Mouse (Mus musculus): Measurements from ENCODE around the gene Fbxo5. TPM values are rescaled to one million over a fixed set of nuclear protein-coding genes. Genes with fewer than 3 reads are reported as not detected.

Fbxo5 gene
- 10 to 100 TPM; 10.4 to 13.3 TPM for total RNA-seq (2023)

DNA sequence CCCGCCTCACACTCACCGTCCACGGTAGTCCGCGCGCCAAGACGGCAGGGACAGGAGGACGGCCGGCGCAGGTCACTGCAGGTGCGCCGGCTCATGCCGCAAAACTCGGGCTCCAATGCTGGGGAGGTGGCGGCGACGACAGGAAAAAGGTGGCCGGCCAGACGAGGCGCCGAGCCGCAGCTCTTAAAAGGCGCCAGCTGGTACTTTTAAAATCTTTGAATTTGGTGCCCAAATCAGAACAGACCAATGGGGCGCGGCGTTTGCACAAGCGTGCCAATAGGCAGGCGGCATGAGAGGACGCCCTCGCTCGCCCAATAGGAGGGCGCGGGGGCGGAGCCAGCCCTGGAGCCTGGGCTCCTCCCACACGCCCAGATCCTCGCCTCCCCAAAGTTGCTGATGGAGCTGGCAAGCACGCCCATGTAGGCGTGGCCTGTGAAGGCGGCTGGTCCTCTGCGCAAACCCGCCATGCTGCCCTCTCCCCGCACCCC is at the start of gene Fbxo5:
TSS of gene Fbxo5 (minus strand) at position 358 of the 488 bp plus-strand sequence.

DNA sequence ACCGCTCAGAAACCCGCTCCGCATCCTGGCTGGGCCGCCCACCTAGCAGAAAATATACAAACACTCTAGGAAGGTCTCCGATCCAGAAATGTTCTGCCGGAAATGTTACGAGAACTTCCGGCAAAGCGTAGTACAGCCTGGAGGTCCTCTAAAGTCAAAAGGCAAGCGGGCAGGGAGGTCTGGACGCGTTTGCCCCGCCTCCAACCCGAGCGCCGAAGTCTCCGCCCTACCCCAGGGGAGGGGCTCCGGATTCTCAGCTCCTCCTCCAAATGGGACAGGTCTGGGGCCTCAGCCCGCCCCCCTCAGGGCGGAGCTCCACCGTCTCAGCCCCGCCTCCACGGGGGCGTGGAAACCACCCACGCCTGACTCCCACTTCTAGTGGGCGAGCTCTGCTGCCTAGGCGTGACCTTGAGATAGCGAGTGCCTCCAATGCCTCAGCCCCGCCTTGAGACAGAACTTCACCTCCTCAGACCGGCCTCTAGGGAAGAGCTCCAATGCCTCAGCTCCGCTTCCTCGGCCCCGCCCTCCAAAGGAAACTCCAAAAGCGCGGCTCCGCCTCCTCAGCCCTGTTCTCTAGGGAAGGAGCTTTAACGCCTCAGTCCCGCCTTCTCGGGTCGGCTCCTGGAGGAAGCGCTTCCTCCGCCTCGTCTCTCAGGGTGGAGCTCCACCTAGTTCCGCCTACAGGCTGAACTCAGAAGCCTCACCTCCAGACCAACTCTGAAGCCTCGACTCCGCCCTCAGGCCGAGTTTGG is 18.5 kb upstream of the Fbxo5 start, which contains the start of gene Mtrf1l:
TSS of gene Mtrf1l (minus strand) at position 171 of the 752 bp plus-strand sequence.

Other genes starting within 250 kb of the Fbxo5 start
- under 1 TPM in 1 of 2 experiments, not detected in 1; 0.27 TPM for gene Myct1, start 211.8 kb downstream of the Fbxo5 start, total RNA-seq (2023)
- not detected for gene Vip, start 166.4 kb downstream of the Fbxo5 start, total RNA-seq (2023)
- 10 to 100 TPM; 25.8 to 27.8 TPM for gene Mtrf1l, start 18.3 kb upstream of the Fbxo5 start, total RNA-seq (2023)
- not detected for gene Rgs17, start 116.8 kb upstream of the Fbxo5 start, total RNA-seq (2023)